Mouse (Mus musculus): ENCODE results near the gene Tcp10c. TPM values are rescaled to one million over a fixed set of nuclear protein-coding genes. Genes with fewer than 3 reads are reported as not detected.
"Not testable (repeated sequence)": the region's sequence is repeated elsewhere in the genome, so short reads cannot be mapped to it uniquely, and the experiment has no call there.

Tcp10c gene
- total and polyA plus RNA-seq, 2 experiments from 2014 or later: not detected

DNA sequence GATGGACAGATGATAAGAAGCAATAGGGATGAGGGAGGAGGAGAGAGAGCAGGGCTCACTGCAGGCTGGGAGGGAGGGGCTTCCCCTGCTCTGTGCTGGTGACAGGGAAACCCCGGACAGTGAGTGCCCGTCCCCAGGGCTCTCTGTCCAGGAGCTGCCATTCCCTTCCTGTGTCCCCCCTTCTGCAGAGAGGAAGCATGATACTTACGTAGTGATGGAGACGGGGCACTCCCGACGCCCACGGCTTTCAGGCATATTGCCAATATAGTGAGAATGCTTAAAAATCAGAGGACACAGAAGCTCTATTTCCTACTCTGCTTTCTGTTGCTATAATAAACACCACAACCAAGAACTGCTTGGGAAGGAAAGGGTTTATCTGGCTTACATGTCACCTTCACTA lies 14.3 kb downstream of the Tcp10c start:
- 84% methylated on average over 7 of the region's 7 CpGs for WGBS
- H3K9ac ChIP-seq (replicated peaks; ENCODE audit: low read length); H3K4me2 ChIP-seq (ENCODE audit: low read depth, low read length); H3K27ac ChIP-seq; H3K9me3 ChIP-seq (ENCODE audit: low read length); H3K27me3 ChIP-seq (ENCODE audit: insufficient read depth, low read length); DNase-seq (ENCODE audit: low spot score); H3K36me3 ChIP-seq (ENCODE audit: insufficient read depth, low read length); H3K4me3 ChIP-seq (ENCODE audit: low read length); H3K4me1 ChIP-seq (ENCODE audit: insufficient read depth, low read length): not testable (repeated sequence)
- ATAC-seq: peak; percentile 61; the same call in 1 of the 2 replicates

DNA sequence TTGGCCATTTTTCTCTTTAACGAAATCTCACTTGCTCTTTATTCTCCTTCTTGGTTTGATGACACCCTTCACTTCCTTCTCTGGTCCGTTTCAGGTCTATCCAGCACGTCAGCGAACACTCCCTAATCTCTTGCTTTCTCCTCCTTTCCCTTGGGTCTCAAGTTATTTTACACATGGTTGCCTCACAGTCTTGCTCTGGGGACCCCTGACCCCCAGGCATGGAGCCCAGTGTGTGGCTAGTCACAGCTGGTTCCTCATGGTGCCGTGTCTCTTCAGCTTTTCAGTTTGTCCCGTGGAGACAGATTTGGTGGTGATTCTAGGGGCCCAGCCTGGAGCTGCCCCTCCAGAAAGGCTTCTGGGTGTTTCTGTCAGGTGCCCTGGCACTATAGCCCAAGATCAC lies 16.4 kb downstream of the Tcp10c start:
- H3K36me3 ChIP-seq (ENCODE audit: insufficient read depth, low read length); H3K9me3 ChIP-seq (ENCODE audit: low read length); H3K9ac ChIP-seq (replicated peaks; ENCODE audit: low read length); H3K27ac ChIP-seq; ATAC-seq; H3K27me3 ChIP-seq (ENCODE audit: insufficient read depth, low read length); H3K4me1 ChIP-seq (ENCODE audit: insufficient read depth, low read length); DNase-seq (ENCODE audit: low spot score); H3K4me2 ChIP-seq (ENCODE audit: low read depth, low read length); H3K4me3 ChIP-seq (ENCODE audit: low read length): not testable (repeated sequence)
- WGBS: 79% methylated on average over 4 of the region's 6 CpGs

DNA sequence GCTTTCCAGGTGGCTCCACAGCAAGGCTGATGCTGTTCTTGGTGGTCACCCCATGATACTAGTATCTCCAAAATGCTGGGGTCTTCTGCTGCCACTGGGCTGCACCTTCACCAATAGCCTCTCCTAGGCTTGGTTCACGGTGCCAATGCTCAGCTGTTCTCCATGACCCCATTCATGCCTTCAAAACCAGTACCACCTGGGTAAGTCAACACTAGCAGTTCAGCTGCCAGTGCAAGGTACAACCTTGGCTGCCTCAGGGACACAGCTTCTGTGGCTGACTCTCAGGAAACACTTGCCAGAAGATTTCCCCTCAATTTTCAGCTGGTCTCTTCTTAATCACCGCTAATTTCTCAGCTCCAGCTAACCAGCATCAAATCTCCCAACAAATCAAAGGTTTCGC lies 24.0 kb downstream of the Tcp10c start:
- H3K4me2 ChIP-seq (ENCODE audit: low read depth, low read length); H3K4me1 ChIP-seq (ENCODE audit: insufficient read depth, low read length); H3K36me3 ChIP-seq (ENCODE audit: insufficient read depth, low read length); H3K4me3 ChIP-seq (ENCODE audit: low read length); H3K27ac ChIP-seq; DNase-seq (ENCODE audit: low spot score); H3K9me3 ChIP-seq (ENCODE audit: low read length); H3K27me3 ChIP-seq (ENCODE audit: insufficient read depth, low read length); H3K9ac ChIP-seq (replicated peaks; ENCODE audit: low read length); ATAC-seq: not testable (repeated sequence)
- WGBS: 79% methylated on average over 3 of the region's 3 CpGs

DNA sequence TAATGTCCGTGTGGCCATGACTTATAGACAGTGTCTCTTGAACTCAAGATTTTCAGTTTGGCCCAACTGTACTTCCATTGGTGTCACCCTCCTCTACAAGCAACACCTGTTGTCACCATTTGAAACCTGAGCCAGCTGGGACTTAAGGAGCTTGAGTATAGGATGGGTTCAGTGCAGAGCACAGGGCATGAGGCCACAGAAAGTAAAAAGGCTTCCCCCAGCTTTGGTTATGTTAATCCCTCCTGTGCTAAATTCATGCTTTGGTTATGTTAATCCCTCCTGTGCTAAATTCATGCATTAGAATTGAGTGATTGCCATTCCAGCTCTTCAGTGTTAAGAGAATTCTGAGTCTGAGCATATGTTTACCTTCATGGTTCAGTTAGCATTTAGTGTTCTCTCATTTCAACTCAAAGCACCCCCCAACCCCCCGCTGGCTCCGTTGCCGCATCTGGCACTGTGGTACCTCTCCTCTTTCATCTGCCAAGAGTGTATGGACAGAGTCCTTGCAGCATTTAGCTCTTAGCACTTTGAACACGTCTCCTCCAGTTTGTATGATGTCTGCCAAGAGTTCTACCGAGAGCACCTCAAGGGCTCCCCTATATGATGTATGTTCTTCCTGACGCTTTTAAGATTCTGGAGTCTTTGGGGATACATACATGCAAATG lies 25.7 kb downstream of the Tcp10c start:
- not testable (repeated sequence) for H3K4me1 ChIP-seq (ENCODE audit: insufficient read depth, low read length); DNase-seq (ENCODE audit: low spot score); H3K27me3 ChIP-seq (ENCODE audit: insufficient read depth, low read length); H3K27ac ChIP-seq; H3K36me3 ChIP-seq (ENCODE audit: insufficient read depth, low read length); H3K9me3 ChIP-seq (ENCODE audit: low read length); H3K4me2 ChIP-seq (ENCODE audit: low read depth, low read length); H3K4me3 ChIP-seq (ENCODE audit: low read length); H3K9ac ChIP-seq (replicated peaks; ENCODE audit: low read length)
- 70% methylated on average over 5 of the region's 7 CpGs for WGBS
- ATAC-seq: 0 out of 2 replicates have a peak, but pooled peaks have one; percentile 14

DNA sequence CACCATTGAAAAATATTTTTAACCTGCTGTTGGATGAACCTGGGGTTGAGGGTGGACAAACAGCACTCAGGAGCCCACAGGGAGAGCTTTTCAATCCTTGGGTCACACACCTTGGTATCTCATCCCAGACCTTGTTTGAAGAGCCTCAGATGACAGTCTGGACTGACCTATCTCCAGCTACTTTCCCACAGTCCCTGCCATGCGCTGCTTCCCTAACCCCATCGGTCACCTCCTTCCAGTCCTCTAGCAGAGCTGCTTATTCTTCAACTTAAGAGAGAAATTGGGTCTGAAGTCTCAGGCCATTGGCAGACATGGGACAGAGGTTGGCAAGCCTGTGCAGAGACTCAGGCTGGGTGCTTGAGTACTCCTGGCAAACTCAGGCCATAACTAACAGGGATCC lies 26.9 kb downstream of the Tcp10c start:
- H3K9ac ChIP-seq (replicated peaks; ENCODE audit: low read length); ATAC-seq; H3K4me2 ChIP-seq (ENCODE audit: low read depth, low read length); H3K9me3 ChIP-seq (ENCODE audit: low read length); H3K4me3 ChIP-seq (ENCODE audit: low read length); H3K27ac ChIP-seq; DNase-seq (ENCODE audit: low spot score); H3K36me3 ChIP-seq (ENCODE audit: insufficient read depth, low read length); H3K4me1 ChIP-seq (ENCODE audit: insufficient read depth, low read length); H3K27me3 ChIP-seq (ENCODE audit: insufficient read depth, low read length): not testable (repeated sequence)
- 91% methylated on average over 2 of the region's 2 CpGs for WGBS

DNA sequence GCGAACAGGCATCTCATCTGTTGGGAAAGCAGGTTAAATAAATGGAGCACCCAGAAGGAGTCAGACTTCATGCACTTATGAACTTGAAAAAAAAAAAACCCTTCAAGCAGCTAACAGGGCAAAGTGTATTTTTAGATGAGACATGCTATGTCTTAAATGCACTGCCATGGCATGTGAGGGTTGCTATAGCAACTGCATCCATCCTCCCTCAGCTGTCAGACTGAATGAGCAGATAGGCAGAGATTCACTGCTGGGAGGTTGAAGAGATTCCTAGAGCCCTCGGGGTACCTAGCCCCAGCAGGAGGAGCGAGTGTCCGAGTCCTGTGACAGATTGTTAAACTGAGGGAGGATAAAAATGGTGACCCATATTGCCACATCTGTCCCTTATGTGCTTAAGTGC lies 36.6 kb downstream of the Tcp10c start:
- H3K9ac ChIP-seq (replicated peaks; ENCODE audit: low read length); H3K27ac ChIP-seq; H3K9me3 ChIP-seq (ENCODE audit: low read length); H3K36me3 ChIP-seq (ENCODE audit: insufficient read depth, low read length); H3K27me3 ChIP-seq (ENCODE audit: insufficient read depth, low read length); DNase-seq (ENCODE audit: low spot score); H3K4me1 ChIP-seq (ENCODE audit: insufficient read depth, low read length); H3K4me3 ChIP-seq (ENCODE audit: low read length); H3K4me2 ChIP-seq (ENCODE audit: low read depth, low read length): not testable (repeated sequence)
- no CpG with 5 or more reads among the region's 4 CpGs for WGBS
- peak; percentile 59 for ATAC-seq

DNA sequence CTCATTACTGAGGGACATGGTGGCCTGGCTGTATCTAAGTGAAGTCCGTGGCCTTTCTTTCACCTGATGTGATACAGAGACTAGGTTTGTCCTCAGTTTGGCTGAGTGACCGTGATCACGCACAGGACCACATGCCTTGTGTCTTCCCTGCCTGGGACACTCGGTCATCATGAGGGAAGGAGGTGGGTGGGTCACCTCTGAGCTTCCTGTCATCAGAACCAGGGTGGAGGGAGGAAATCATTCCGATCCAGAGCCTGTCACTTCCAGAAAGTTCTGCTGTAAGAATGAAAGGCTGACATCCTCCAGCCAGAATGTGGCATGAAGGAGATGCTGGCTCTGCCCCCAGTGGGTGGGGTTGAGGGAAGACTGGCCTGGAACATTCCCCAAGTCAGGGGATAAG lies 45.6 kb downstream of the Tcp10c start:
- DNase-seq (ENCODE audit: low spot score); H3K27me3 ChIP-seq (ENCODE audit: insufficient read depth, low read length); H3K4me3 ChIP-seq (ENCODE audit: low read length); H3K36me3 ChIP-seq (ENCODE audit: insufficient read depth, low read length); H3K9ac ChIP-seq (replicated peaks; ENCODE audit: low read length); H3K4me2 ChIP-seq (ENCODE audit: low read depth, low read length); ATAC-seq; H3K27ac ChIP-seq; H3K9me3 ChIP-seq (ENCODE audit: low read length); H3K4me1 ChIP-seq (ENCODE audit: insufficient read depth, low read length): not testable (repeated sequence)
- 91% methylated on average over 4 of the region's 5 CpGs for WGBS

DNA sequence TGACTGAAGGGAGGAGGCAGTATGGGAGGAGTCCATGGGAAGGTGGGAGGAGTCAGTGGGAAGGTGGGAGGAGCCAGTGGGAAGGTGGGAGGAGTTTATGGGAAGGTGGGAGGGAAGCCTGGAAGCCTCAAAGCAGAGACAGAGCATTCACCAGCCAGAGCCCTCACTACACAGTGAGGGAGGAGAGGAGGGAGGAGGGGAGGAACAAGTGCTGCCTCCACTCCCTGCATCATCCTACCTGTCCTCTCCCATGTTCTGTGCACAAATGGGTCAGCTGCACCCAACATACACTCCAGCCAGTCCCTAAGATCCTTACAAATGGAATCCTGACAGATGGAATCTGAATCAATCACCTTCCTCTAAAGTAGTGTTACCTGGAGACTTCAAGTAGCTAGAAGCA lies 47.7 kb downstream of the Tcp10c start:
- not testable (repeated sequence) for H3K27me3 ChIP-seq (ENCODE audit: insufficient read depth, low read length); H3K4me3 ChIP-seq (ENCODE audit: low read length); H3K9me3 ChIP-seq (ENCODE audit: low read length); H3K4me2 ChIP-seq (ENCODE audit: low read depth, low read length); H3K9ac ChIP-seq (replicated peaks; ENCODE audit: low read length); H3K4me1 ChIP-seq (ENCODE audit: insufficient read depth, low read length); H3K27ac ChIP-seq; DNase-seq (ENCODE audit: low spot score); H3K36me3 ChIP-seq (ENCODE audit: insufficient read depth, low read length)
- ATAC-seq: peak; percentile 36; the same call in 1 of the 2 replicates

DNA sequence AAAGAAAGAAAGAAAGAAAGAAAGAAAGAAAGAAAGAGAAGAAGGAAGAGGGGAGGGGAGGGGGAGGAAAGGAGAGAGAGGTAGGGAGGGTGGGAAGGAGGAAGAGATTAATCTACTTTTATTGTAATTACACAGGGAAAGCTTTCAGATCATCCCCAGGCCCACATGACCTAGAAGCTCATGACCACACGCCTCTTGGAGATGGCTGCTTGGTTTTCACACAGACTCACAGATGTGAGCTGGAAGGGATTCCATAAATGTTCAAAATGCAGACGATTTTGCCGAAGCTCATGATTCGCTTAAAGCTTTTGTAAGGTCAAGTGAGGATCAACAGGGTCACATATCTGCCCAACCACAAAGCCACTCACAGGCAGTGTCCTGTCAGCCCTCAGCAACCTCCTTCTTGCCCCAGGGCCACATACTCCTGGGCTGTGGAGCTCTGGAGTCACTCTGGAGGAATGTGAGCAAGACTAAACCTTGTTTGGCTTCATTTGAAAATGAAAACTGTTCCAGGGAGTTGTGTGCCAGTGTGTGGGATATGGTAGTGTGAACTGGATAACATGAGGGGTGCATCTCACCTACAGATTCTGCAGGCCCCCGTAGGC lies 49.3 kb downstream of the Tcp10c start:
- not testable (repeated sequence) for H3K9me3 ChIP-seq (ENCODE audit: low read length); H3K4me3 ChIP-seq (ENCODE audit: low read length); H3K27me3 ChIP-seq (ENCODE audit: insufficient read depth, low read length); H3K36me3 ChIP-seq (ENCODE audit: insufficient read depth, low read length); H3K9ac ChIP-seq (replicated peaks; ENCODE audit: low read length); H3K4me1 ChIP-seq (ENCODE audit: insufficient read depth, low read length); DNase-seq (ENCODE audit: low spot score); H3K27ac ChIP-seq; ATAC-seq; H3K4me2 ChIP-seq (ENCODE audit: low read depth, low read length)
- 78% methylated on average over 5 of the region's 5 CpGs for WGBS

DNA sequence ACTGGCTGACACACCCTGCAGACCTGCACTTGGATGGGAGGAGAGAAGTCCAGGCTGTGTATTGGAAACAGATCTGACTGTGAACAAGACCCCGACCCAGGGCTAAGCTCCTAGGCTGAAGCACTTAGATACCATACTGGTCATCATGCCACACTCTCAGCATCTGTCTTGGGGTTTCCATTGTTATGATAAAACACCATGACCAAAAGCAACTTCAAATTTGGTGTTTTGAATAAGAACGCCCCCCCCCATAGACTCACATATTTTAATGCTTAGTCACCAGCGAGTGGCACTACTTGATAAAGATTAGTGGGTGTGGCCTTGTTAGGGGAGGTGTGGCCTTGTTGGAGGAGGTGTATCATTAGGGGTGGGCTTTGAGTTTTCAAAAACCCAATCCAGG lies 51.7 kb downstream of the Tcp10c start:
- H3K27ac ChIP-seq; ATAC-seq; H3K4me3 ChIP-seq (ENCODE audit: low read length); H3K4me1 ChIP-seq (ENCODE audit: insufficient read depth, low read length); H3K9me3 ChIP-seq (ENCODE audit: low read length); H3K9ac ChIP-seq (replicated peaks; ENCODE audit: low read length); H3K27me3 ChIP-seq (ENCODE audit: insufficient read depth, low read length); H3K36me3 ChIP-seq (ENCODE audit: insufficient read depth, low read length); DNase-seq (ENCODE audit: low spot score); H3K4me2 ChIP-seq (ENCODE audit: low read depth, low read length): not testable (repeated sequence)
- WGBS: 77% methylated on average over 3 of the region's 3 CpGs

Measured in hindbrain, postnatal 0 days (tissue).